Mouse (Mus musculus): Measurements from ENCODE around the gene Zfp69.

DNA sequence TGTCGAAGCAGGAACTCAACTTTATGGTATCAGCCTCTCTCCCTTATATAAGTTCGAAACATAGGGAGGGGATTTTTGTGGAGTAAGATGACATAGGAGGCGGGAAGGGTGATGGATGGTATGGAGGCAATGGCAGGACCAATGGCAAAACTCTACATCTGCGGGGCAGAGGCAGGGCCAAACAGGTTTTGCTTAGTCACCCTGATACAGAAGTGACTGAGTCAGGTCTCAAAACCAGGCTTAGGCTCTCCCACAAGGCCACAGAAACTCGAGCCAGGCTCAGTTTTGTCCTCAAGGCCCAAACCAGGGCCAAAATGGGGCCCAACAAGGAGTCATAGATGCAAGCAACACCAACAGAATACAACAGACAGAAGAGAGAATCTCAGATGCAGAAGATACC is 45.9 kb downstream of the Zfp69 start:
- no peak for TF ChIP-seq POLR2A (IDR thresholded peaks at IDR 0.05; ENCODE audit: low read depth, low read length)
- TF ChIP-seq CTCF (conservative IDR thresholded peaks at IDR 0.05; ENCODE audit: insufficient read depth, insufficient read length, low read depth, low read length) = no peak
